Mouse (Mus musculus) inflammation-experienced regulatory T-cells (primary cell): ENCODE measurements around the gene Gatad1. TPM values are rescaled to one million over a fixed set of nuclear protein-coding genes. Genes with fewer than 3 reads are reported as not detected.

Experiments used
- polyA plus RNA-seq, 2 experiments: library from polyadenylated mRNA; unstranded; fragments of 100-300 nt; shearing (Covaris generic); gene quantifications; one replicate each; pipeline ENCODE4 v1.2.1; 2017

Gene Gatad1
- 10 to 100 TPM; 20.7 to 28.1 TPM for polyA plus RNA-seq

GRCm38 (mm10) chr5:3657085-3657484 lies at the start of gene Gatad1:
Gatad1 (minus strand) TSS chr5:3657185.

GRCm38 (mm10) chr5:3650881-3651280 lies 6.1 kb downstream of the Gatad1 start, which contains the start of gene Tmbim7:
Tmbim7 (plus strand) TSS chr5:3651181.

GRCm38 (mm10) chr5:3596399-3596766 lies 60.6 kb downstream of the Gatad1 start, which contains the start of gene Rbm48:
Rbm48 (minus strand) TSS chr5:3596585.

GRCm38 (mm10) chr5:3595693-3596398 lies 61.1 kb downstream of the Gatad1 start, which contains the start of gene Pex1:
Pex1 (plus strand) TSS chr5:3596066.

Other genes starting within 250 kb of the Gatad1 start
- 10 to 100 TPM; 27.6 to 38.5 TPM for gene Fam133b, start 113.4 kb downstream of the Gatad1 start, polyA plus RNA-seq
- gene 1700109H08Rik, start 85.6 kb downstream of the Gatad1 start, polyA plus RNA-seq: 1 to 10 TPM; 5.1 to 5.2 TPM
- 10 to 100 TPM; 12.2 to 13.0 TPM for gene Pex1, start 61.1 kb downstream of the Gatad1 start, polyA plus RNA-seq
- 10 to 100 TPM; 31.2 to 38.3 TPM for gene Rbm48, start 60.6 kb downstream of the Gatad1 start, polyA plus RNA-seq
- gene Tmbim7, start 6.0 kb downstream of the Gatad1 start, polyA plus RNA-seq: 1 to 10 TPM in 1 of 2 experiments, not detected in 1; 1.6 TPM
- gene Ankib1, start 145.7 kb upstream of the Gatad1 start, polyA plus RNA-seq: 10 to 100 TPM; 40.7 to 53.6 TPM
- gene Krit1, start 146.0 kb upstream of the Gatad1 start, polyA plus RNA-seq: 10 to 100 TPM; 67.2 to 73.9 TPM
- gene Lrrd1, start 188.0 kb upstream of the Gatad1 start, polyA plus RNA-seq: under 1 TPM; 0.16 to 0.18 TPM
- gene Mterf1a, start 236.7 kb upstream of the Gatad1 start, polyA plus RNA-seq: 10 to 100 TPM; 26.0 to 26.5 TPM